Mouse (Mus musculus) forebrain, embryonic 15.5 days (tissue): Measurements from ENCODE around the gene Gria4. TPM values are rescaled to one million over a fixed set of nuclear protein-coding genes. Genes with fewer than 3 reads are reported as not detected.
"Not testable (repeated sequence)": the region's sequence is repeated elsewhere in the genome, so short reads cannot be mapped to it uniquely, and the experiment has no call there.

Experiments
- ATAC-seq: fragments of 200-750 bp; cut with Nextera tagmentation; replicated peaks from 2 replicates; pipeline ENCODE4 v1.8.0; 2017; ENCODE audit warnings: mild to moderate bottlenecking, moderate TSS enrichment, moderate library complexity
- H3K27ac ChIP-seq: fragments of 300-500 bp; sonication (generic); replicated peaks from 2 replicates; pipeline ENCODE4 v1.5.1; 2015; ENCODE audit warnings: mild to moderate bottlenecking, inconsistent platforms
- H3K27me3 ChIP-seq: fragments of 300-500 bp; sonication (generic); 2 replicates; pipeline ENCODE4 v1.6.1; 2015; ENCODE audit warnings: inconsistent platforms
- H3K36me3 ChIP-seq: fragments of 300-500 bp; sonication (generic); 2 replicates; pipeline ENCODE4 v1.6.1; 2015; ENCODE audit warnings: mild to moderate bottlenecking, inconsistent platforms
- H3K4me1 ChIP-seq: fragments of 300-500 bp; sonication (generic); 2 replicates; pipeline ENCODE4 v1.6.1; 2015; ENCODE audit warnings: inconsistent platforms
- H3K4me2 ChIP-seq: fragments of 300-500 bp; sonication (generic); replicated peaks from 2 replicates; pipeline ENCODE4 v1.6.1; 2015; ENCODE audit warnings: mild to moderate bottlenecking, inconsistent platforms
- H3K4me3 ChIP-seq: fragments of 300-500 bp; sonication (generic); 2 replicates; pipeline ENCODE4 v1.5.1; 2015; ENCODE audit warnings: mild to moderate bottlenecking, inconsistent platforms
- H3K9ac ChIP-seq: fragments of 300-500 bp; sonication (generic); replicated peaks from 2 replicates; pipeline ENCODE4 v1.6.1; 2015; ENCODE audit warnings: mild to moderate bottlenecking, inconsistent platforms
- H3K9me3 ChIP-seq: fragments of 300-500 bp; sonication (generic); 2 replicates; pipeline ENCODE4 v1.6.1; 2016; ENCODE audit warnings: inconsistent platforms
- WGBS: fragments of 180-500 bp; shearing (Covaris S2); methylation state at CpG from one replicate; pipeline ENCODE4 v1.1.7; 2015; ENCODE audit warnings: mixed read lengths; 5-methylcytosine and 5-hydroxymethylcytosine counted together
- microRNA-seq: library from miRNA; unstranded; fragments of <30 nt; microRNA quantifications from one replicate; pipeline ENCODE4, GENCODE M21; 2016
- polyA plus RNA-seq: library from polyadenylated mRNA; unstranded; fragments of >200 nt; fragmentation: Nextera tagmentation; extraction: Ambion mirVana; gene quantifications from 2 replicates; pipeline ENCODE4 v1.2.1, GENCODE M21; 2015

Gene Gria4
- polyA plus RNA-seq, 1 experiment from 2014 or later: 20.1 TPM

DNA sequence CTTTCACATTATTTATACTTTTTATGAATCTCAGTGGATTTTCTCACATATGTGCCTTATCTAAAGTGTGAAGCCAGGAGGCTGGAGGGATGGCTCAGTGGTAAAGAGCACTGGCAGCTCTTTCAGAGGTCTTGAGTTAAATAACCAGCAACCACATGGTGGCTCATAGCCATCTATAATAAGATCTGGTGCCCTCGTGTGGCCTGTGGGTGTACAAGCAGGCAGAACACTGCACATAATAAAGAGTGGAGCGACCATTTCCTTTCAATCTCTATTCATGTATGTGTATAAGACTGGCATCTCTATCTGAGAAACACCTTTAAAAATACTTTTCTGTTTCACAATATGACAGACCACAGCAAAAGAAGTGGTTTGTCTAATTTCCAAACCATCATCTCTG lies 353.1 kb downstream of the Gria4 start:
- Histone ChIP-seq H3K27ac (no peak overlapping the region), H3K27me3 (no peaks in the 10 kb centered on the region), H3K9ac (no peak overlapping the region), H3K36me3 (no peaks in the 10 kb centered on the region), H3K4me2 (no peak overlapping the region), H3K4me1 (no peaks in the 10 kb centered on the region), H3K9me3 (no peaks in the 10 kb centered on the region), H3K4me3 (no peak overlapping the region)
- 18% methylated on average over 2 of the region's 2 CpGs for WGBS
- ATAC-seq: 0 out of 2 replicates have a peak, but pooled peaks have one; percentile 26

DNA sequence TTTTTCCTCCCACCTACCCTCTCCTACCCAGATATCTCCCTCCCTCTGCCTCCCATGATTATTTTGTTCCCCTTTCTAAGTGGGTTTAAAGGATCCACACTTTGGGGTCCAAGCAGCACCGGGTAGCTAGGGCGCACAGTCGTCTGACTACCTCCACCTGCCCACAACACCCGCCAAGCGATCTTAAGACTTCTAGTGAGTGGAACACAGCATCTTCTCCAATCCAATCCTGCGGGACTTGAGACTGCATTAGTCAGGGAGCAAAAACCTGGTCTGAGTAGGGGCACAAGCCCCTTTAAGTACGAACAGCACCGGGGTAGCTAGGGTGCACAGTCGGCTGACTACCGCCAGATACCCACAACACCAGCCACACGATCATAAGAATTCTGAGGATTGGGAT lies 395.2 kb downstream of the Gria4 start:
- not testable (repeated sequence) for H3K4me1 ChIP-seq, H3K4me3 ChIP-seq, H3K27me3 ChIP-seq, H3K27ac ChIP-seq, H3K36me3 ChIP-seq, ATAC-seq, H3K9ac ChIP-seq, H3K9me3 ChIP-seq, H3K4me2 ChIP-seq
- 94% methylated on average over 11 of the region's 11 CpGs for WGBS

DNA sequence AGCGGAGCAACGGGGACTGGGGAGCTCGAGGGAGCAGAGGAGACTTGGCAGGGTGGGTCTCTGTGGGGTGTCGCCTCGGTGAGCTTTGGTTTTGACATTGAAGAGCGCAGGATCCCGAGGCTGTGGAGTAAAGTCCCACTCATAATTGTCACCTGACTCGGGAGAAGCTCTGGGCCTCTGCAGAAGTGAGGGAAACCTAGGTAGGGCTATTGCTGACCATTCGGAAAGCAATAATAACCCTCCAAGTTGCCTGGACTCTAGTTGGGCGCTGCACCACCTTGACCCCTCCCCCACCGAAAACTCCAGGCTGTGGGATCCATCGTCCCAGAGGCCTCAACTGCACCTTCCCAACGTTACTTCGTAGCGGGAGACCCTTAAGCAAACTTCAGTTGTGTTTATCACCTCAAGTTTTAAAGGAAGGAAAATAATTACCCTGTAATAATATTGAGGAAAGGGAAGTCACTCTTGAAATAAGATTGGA lies 419.4 kb downstream of the Gria4 start:
- no peak for ATAC-seq
- WGBS: under 1% methylated on average over 15 of the region's 15 CpGs
- H3K36me3 ChIP-seq: no peaks in the 10 kb centered on the region
- no peaks in the 10 kb centered on the region for H3K9me3 ChIP-seq
- peak overlapping the region; percentile 68 for H3K27ac ChIP-seq
- peaks cover 22% of the 10 kb centered on the region for H3K4me1 ChIP-seq
- H3K4me2 ChIP-seq: peak overlapping the region; percentile 65
- H3K27me3 ChIP-seq: no peaks in the 10 kb centered on the region
- peak overlapping the region; percentile 72 for H3K9ac ChIP-seq
- peak overlapping the region; percentile 85 for H3K4me3 ChIP-seq

DNA sequence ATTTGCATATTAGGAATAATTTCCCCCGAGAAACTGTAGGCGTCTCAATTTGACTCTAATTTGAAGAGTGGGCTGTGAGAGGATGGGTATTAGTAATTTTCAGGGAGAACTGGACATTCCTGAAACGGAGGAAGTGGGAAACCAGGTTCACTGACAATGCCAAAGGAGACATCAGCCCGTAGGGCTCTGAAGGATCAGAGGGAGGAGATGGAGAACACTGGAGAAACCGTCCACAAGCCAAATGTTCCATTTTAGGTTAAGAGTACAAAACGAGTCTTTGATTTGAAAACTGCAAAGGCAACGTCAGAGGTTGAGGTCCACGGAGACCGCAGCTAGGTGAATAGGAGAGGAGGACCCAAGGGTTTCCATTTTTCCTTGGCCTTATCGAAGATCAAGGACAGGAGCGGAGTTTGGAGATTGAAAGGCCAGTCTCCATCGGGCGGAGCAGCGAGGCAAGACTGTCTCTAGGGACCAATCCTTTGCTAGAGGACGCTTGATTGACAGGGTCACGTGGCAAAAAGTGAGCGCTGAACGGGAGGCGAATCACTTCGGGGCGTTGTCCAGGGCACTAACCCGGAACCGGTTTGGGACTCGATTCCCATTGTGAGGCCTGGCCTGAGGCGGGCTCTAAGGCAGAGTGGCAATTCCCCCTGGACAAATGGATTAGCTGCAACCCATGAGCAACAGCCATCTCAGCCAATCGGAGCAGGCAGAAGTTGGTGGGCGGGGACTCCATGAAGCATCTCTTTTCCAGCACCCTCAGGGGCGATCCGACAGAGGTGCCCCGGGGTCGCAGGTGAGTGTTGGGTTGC lies 420.0 kb downstream of the Gria4 start, which contains the start of gene Msantd4:
Gene Msantd4 (plus strand): TSS at position 735 of the 812 bp plus-strand sequence.
- Histone ChIP-seq H3K36me3 (no peaks in the 10 kb centered on the region), H3K9me3 (no peaks in the 10 kb centered on the region), H3K4me3 (peak within 1 kb of the TSS; percentile 85), H3K4me1 (peaks cover 22% of the 10 kb centered on the region), H3K4me2 (peak within 1 kb of the TSS; percentile 65), H3K27ac (peak within 1 kb of the TSS; percentile 86), H3K27me3 (no peaks in the 10 kb centered on the region), H3K9ac (peak within 1 kb of the TSS; percentile 72)
- 1% methylated on average over 31 of the region's 31 CpGs for WGBS
- peak; percentile 100 for ATAC-seq

Small RNA genes lying within 50 kb of the gene (microRNA-seq; reads per million reads assigned to microRNA genes)
- gene Gm23811 (not detected), gene Gm23992 (not detected)
